Mouse (Mus musculus): ENCODE data around the gene Ints1.

DNA sequence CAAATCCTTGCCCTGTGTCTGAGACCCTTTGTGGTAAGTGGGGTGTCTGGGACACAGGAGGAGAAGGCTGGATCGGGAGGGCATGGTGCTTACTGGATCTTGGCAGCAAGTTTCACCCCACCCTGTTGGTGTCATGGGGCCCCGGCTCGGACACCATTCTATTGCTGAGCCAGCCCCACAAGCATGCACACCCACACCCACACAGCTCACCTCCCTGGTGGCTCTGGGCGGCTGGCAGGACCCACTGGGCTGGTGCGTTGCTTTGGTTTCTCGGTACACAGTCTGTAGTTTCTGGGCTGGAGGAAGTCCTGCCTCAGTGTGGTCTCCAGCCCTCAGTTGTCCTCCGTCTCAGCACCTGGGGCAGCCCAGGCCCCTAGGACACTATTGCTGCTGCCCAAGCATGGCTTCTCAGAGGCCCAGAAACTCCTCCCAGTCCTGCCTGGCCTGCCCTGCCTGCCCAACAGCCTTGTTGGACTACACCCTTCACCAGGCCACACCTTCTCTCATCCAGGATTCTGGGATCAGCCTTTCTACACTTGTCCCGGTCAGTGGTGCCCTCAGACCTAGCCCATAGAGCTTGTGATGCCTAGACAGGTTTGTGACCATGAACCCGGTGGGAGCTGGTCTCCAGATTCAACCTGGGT lies 44.2 kb upstream of the Ints1 start, which contains the start of gene Tmem184a:
- TF ChIP-seq TCF12 (IDR thresholded peaks at IDR 0.05; ENCODE audit: insufficient read depth, poor library complexity, severe bottlenecking) (no peak), MYOD1 (IDR thresholded peaks at IDR 0.05; ENCODE audit: control insufficient read depth in 1 of 3, insufficient read length in 2 of 3, low read depth in 2 of 3) (no peak), POLR2A (IDR thresholded peaks at IDR 0.05; ENCODE audit: insufficient read length, low read depth) (no peak), USF1 (IDR thresholded peaks at IDR 0.05; ENCODE audit: low read depth) (no peak), E2F4 (IDR thresholded peaks at IDR 0.05; ENCODE audit: insufficient read depth) (no peak), MYOG (IDR thresholded peaks at IDR 0.05; ENCODE audit: control insufficient read depth in 1 of 3, insufficient read depth in 1 of 3, insufficient read length in 2 of 3, low read depth in 2 of 3) (peak in 1 of 3 experiments; percentile 11), POLR2AphosphoS2 (IDR thresholded peaks at IDR 0.05; ENCODE audit: insufficient read length, low read depth) (peak; percentile 9), CEBPB (IDR thresholded peaks at IDR 0.05; ENCODE audit: insufficient read depth, poor library complexity, severe bottlenecking) (no peak), MAX (IDR thresholded peaks at IDR 0.05; ENCODE audit: low read depth) (no peak), TCF3 (IDR thresholded peaks at IDR 0.05; ENCODE audit: insufficient read length, low read depth) (no peak), SRF (IDR thresholded peaks at IDR 0.05; ENCODE audit: control insufficient read depth, insufficient read length, low read depth) (no peak), REST (IDR thresholded peaks at IDR 0.05; ENCODE audit: insufficient read depth, insufficient read length) (no peak)
